Mouse (Mus musculus): ENCODE measurements around the gene Cd3d.
A peak's percentile ranks its signal among the peaks of the same experiment; 100 is the strongest.
"Not testable (repeated sequence)": the region's sequence is repeated elsewhere in the genome, so short reads cannot be mapped to it uniquely, and the experiment has no call there.

Cd3d gene

DNA sequence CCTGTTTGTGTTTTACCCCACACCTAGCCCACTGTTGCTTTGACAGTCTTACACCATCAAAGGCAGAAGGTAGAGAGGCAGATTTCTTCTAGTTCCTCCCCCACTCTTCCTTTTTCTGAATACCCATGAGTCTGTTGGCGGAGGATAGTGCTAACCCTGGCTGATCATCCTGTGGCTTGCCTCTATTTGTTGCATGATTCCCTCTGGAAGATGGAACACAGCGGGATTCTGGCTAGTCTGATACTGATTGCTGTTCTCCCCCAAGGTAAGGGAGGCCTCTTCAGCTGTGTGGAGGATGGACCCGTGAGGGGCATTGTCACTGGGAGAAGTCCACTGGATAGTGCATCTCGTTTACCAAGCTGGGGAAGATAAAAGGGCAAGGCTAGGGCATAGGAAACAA, at the start of gene Cd3d:
Cd3d (plus strand) TSS at position 111 of the 400 bp plus-strand sequence.
- DNase-seq = no peak

DNA sequence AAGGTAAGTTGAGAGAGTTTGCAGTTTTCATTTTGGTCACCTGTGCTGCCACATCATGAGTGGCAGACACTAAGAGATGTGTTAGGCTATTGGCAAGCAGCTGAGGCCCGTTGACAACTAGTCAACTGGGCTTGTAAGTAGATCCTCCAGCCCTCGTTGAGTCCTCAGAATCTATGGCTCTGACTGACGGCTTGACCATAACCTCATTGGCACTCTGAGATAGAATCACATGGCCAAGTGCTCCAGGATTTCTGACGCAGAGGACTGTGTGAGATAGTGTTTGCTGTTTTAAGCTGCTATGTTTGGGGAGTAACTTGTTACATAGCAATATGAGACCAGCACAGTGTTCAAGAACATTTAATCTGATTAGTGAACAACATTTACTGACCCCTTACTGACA, 39.8 kb upstream of the Cd3d start:
- DNase-seq = no peak

DNA sequence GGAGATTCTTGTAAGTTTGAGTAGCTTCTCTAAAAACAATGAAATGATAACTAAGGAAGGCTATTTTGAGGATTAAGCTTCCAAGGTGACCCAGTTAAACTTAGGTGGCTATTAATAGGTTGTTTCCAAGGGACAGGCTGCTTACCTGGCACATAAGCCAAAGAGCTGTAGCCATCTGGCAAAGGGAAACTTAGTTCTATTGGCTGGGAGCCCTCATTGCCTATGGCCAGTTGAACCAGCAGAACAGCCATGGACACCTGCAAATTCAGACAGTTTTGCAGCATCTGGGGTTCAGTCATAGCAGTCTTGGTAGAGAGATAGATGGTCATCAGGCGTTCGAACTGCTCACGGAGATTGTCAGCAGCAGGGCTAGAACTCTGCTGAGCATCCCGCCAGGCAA, 39.2 kb upstream of the Cd3d start:
- peak in 1 of 2 experiments; percentile 13 for DNase-seq

DNA sequence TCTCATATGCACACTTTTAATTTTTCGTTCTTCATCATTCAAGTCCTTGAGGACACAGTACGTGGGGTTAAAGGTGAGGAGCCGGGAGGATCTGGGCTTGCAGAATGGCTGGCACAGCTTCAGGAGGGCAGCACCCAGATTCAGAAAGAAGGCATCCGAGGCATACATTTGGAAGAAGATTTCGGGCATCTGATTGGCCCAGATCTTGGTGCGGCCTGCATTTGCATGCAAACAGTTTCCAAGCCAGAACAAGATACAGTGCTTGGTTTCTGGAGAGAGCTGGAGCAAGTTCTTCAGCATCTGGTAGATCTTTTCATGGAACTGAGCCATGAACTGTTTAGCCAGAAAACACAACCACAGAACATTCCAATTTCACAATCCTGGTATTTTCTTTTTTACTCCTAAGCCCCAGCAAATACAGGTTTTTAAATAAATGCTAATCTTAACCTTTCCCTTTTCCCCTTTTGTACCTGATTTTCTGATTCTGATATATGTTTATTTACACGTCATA, 35.3 kb upstream of the Cd3d start:
- DNase-seq = no peak

DNA sequence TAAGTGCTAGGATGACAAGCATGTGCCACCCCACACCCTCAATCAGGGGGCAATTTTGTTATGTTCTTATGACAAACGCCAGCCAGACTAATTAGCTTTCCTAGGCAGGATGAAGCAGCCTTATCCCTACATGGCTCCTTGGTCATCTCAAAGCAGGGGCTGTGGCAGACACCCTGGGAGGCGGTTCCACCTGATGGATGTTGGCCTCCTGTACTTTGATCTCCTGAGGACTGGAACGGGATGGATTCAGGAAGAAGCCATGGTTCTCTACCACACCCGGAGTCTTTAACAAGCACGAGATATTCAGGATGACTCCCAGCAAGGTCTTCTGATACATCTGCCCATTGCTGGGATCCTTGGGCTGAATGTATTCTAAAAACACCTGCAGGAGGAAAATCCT, 33.8 kb upstream of the Cd3d start:
- DNase-seq = peak; percentile 35 to 40

DNA sequence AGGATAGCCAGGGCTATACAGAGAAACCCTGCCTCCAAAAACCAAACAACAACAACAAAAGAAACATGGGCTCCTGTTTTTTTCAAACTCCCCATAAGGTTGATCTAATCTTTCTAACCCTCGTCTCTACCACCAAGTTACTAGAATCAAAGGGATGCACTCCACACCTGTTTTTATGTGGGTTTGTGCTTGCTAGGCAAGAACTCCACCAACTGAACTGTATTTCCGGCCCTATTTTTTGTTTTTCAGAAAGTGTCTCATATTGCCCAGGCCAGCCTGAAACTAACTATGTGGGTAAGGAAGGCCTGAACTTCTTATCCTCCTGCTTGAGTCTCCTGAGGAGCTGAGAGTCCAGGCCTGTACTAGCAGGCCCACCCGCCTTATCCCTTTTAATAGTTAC, 27.2 kb upstream of the Cd3d start:
- DNase-seq = no peak

DNA sequence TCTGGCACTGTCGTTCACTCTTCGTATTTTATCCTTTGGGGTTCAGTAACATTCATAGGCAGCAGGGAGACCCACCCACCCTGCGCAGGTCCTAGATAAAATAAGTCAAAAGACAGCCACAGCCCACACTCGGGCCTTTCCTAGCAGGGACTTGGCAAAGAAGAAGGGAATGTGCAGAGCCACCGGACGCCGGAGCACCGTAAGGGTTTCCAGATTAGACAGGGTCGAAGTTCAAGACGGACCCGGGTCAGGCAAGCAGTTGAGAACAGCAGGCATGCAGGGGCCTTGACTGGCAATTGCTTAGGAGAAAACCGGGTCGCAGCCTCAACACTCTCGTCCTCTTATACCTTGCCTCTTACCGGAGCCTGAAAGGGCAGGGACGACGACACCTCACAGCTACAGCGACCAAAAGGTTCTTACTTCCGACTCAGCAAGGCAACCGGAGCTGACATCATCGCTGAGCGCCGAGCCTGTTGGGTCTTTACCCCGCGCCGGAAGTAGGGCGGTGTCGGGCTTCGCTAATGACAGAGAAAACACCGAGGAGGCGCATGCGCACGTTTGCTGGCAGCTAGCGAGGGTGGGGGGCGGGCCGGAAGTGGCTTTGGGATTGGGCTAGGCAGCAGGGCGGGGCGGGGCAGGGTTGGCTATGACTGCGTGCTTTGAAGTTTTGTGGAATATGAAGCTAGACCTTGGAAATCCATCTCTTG, 16.3 kb upstream of the Cd3d start, which contains the start of gene Ube4a:
Ube4a (minus strand) TSS at position 475 of the 707 bp plus-strand sequence.
- DNase-seq = peak; percentile 99

DNA sequence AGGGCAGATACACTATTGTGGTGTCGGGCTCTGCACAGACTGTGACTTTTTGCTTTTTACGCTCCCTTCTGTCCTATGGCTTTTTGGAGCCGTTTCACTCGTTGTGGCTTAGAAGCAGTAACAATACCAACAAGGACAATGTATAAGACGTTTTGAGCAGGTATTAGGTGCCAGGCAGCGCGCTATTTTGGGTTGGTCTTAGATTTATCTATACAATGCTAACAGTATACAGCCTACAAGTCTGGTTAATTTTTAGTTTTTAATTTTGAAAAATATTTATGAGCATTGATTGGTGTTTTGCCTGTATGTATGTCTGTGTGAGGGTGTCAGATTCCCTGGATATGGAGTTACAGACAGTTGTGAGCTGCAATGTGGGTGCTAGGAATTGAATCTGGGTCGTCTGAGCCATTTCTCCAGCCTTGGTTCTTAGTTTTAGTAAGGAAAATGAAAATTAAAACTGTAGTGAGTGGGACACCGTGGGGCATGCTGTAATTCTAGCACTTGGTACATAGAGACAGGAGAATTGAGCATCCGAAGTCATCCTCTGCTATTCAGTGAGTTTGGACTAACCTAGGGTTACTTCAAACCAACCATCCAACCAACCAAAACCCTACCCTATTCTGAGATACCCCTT, 15.6 kb upstream of the Cd3d start:
- no peak for DNase-seq

DNA sequence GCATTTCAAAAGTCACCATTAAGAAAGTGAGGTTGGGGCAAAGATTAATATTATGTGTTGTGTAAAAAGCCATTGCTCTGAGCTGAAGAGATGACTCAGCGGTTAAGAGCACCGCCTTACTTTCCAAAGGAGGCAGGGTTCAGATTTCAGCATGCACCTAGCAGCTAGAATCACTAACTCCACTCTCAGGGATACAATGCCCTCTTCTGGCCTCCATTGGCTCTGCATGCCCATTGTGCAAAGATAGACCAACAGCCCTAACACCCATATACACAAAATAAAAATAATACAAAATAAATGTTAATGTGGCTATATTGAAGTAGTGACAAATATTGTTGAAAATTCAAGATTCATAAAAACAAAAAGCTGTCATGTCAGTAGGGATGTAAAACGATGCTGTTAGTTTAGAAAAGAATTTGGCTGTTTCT, 14.8 kb upstream of the Cd3d start:
- peak; percentile 89 to 91 for DNase-seq

DNA sequence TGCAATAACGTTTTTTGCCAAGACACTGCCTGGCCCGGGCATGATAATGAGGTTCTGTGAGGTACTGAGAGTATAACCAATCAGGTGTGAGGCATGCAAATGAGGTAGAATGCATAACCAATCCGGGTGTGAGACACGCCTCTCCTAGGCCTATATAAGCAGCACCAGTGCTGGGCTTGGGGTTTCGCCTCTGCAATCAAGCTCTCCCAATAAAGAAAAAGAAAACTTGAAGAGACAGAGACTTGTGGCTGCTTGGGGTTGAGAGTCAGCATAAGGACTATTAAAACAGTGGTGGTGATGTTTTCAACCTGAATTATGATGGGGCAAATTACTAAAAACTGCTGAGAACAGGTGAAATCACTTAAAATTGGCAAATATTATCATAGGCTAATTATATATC, 13.8 kb upstream of the Cd3d start:
- not testable (repeated sequence) for DNase-seq

DNA sequence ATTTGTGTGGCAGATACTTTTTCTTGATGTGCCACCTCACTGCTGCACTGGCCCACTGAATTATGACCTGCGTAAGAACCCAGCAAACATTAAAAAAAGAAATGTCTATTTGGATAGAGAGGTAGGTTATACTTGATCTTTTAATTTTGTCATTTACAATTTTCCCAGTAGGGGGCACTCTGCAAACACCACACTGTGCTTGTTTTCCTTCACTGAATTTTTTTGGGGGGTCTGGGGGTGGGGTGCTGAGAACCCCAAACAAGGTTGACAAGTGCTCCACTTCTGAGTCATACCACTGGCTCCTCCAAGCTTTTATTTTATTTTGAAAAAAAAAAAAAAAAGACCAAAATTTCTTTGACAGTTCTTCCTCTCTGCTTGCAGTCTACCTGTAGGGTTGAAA, 12.1 kb upstream of the Cd3d start:
- DNase-seq = no peak

DNA sequence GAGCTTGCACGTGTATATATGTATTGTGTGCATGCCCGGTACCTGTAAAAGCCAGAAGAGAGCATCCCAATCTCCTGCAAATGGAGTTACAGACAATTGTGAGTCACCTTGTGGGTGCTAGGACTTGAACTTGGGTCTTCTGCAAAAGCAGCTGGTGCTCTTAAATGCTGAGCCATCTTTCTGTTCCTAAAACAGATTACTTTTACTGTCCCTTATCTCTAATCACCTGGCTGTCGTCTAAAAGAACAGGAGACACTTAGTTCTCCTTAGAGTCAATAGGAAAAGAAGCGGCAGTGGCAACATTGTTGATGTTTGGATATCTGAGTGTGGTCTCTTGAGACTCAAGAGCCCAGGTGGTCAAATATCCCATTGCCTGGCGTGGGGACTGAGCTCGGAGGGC, 3.8 kb upstream of the Cd3d start:
- DNase-seq = no peak

DNA sequence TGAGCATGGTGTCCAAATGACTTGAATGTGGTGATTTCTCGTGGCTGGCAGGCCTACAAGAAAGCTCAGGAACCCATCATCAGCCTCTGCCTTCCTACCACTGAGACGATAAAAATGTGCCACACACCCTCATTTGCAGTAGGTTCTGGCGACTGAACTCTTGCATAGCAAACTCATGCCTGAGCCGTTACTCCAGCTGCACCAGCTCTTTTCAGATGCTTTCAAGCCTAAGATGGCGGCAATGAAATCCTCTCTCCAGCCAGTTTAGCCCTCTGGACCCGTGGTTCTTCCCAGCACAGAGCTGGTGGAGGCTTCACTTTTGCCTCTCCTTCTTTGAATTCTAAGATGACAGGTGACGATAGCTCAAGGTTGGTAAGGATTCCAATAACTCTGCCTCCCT, 1.8 kb upstream of the Cd3d start:
- DNase-seq = no peak

DNA sequence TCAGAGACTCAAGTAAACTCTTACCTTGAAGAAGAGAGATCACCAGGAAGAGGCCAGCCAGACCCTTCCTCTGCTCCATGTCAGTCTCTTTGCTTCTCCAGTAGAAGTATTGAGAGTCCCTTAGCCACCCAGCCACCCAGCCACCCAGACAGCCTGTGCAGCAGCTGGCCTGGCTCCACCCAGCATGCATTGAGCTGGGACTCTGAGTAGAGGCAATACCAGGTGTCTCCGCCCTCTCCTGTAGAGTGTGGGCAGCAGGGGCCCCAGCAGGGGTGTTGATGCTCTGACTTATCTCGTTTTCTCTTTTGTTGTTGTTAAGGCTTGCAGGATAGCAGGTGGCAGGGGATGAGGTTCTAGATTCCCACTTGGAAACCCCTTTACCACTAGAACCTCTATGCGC, 1.3 kb upstream of the Cd3d start, which contains the start of gene Cd3g:
Cd3g (minus strand) TSS at position 190 of the 400 bp plus-strand sequence.
- DNase-seq = no peak

DNA sequence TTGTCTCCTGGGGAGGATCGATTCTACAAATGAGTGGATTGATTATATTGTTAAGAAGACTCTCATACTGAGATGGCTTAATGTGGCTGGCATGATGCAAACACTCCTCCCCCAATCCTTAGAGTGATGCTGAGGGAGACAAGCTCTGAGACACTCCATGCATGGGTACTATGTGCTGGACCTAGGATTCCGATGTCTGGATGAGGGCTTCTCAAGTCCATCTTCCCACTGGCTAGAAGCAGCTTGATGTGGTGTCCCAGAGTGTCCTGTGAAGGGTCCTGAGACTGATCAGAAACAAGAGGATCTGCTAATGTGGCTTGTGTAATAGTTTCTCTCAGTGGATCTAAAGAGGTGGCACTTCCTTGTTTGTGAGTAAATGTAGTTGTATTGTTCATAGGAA, 482 bp upstream of the Cd3d start:
- no peak for DNase-seq

DNA sequence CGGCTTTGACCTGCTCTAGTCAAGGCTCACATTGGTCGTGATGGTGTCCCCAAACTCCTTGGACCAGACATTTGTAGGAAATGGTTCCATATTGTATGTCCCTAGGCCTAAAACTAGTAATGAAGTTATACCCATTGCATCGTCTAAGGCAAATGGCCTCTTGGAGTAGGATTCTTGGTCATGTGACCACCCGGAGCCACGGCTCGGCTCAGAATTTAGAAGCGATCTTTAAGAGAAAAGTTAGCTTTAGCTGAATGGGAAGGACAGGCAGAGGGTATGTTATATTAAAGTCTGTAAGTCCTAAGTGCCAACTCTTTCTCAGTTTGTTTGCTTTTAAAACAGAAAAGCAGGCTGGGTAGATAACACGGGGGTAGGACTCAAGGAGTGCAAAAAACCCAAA, 495 bp downstream of the Cd3d start:
- no peak for DNase-seq

DNA sequence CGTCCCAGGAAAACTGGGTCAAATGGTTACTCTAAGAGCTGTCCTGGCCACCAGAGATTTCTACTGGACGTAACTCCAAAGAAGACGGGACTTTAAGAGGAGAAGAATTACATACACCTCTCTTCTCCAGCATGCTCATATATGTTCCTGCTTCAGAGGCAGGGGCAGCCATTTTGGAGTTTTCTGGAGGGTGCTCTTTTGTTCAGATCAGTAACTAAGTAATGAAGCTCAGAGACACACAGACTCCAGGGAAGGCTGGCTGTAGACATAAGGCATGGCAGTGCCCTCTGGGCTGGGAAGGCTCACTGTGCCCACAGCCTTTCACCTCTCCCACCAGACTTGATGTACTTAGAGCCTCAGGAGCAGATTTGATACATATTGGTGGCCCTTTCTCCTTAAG, 945 bp downstream of the Cd3d start:
- DNase-seq = no peak

DNA sequence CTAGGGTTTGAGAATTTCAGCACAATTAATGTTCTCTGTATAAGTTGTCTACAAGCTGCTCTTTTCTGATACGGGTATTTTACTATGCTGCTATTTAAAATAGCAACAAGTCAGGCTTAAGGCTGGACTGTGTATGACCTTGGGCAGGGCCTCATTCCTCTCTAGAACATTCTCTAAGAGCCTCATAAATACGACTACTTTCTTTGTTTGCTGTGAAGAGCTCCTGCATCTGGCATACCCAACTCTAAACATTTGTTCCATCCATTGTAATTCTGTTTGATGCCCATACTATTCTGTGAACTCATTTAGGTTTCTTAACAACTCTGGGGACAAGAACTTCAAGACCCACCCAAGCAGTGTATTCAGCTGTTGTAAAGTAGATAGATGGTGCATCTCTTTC, 1.4 kb downstream of the Cd3d start:
- DNase-seq = no peak

DNA sequence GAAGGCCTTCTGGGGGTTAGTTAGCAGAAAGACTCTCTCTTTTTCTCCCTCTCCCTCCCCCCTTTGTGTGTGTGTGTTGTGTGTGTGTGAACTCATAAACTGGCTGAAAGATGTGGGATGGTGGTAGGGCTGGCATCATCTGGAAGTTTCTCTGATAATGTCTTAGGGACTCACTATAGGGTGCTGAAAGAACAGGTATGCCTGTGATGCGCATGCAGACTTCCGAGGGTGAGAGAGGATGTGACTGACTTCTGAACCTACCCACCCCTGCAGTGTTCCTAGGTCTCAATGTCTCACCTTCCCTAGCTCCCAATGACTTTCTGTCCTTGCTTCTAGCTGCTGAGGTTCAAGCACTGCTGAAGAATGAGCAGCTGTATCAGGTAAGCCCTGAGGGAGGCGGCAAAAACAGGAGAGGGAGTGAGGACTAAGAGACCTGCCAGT, 4.2 kb downstream of the Cd3d start:
- DNase-seq = no peak

DNA sequence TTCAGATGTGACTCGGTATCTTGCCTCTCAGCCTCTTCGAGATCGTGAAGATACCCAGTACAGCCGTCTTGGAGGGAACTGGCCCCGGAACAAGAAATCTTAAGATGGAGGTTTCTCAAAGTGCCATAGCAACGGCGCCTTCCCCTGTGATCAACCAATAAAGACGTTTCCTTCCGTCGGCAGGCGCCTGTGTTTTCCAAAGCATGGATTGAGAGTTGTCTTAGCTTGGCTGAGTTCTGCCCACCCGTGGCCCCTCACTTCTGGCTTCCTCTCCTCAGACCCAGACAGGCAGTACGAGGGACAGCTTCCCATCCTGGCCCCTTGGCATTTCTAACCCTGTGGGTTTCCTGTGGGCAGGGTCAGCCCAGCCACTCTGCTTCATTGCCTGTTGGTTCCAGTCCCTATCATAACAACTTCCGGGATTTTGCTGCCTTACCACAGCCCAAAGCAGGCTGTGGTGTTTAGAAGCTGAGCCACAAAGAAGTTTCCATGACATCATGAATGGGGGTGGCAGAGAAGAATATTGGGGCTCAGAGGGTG, 4.7 kb downstream of the Cd3d start:
- peak; percentile 3 to 13 for DNase-seq

DNA sequence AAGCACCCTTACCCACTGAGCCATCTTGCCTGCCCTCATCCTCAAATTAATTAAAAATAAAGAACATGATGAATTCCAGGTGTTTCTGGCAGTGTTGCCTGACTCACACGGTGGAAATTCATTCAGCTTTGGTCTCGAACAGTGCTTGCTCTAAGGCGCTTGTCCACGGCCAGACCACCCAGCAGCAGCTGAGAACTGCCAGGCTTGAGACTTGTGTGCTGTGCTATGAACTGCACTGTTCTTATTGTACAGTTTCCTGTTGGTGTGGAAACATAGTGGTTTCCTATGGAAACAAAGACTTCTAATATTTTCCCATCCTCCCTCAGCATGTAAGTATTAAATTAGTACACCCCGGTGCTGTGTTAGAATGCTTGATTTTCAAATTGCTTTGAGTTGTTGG, 5.4 kb downstream of the Cd3d start:
- no peak for DNase-seq

DNA sequence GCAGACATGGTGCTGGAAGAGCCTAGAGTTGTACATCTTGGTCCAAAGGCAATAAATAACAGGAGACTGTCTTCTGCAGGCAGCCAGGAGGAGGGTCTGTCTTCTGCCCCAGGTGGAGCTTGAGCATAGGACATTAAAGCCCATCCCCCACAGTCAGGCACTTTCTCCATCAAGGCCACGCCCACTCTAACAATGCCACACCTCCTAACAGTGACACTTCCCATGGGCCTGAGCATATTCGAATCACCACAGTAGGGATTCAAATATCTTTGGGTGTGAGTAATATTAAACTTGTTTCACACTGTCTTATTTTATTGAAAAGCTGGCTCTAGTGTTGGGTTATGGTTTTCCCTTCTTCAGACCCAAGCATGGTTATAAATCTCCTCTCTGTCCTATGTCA, 10.2 kb downstream of the Cd3d start:
- DNase-seq = no peak

DNA sequence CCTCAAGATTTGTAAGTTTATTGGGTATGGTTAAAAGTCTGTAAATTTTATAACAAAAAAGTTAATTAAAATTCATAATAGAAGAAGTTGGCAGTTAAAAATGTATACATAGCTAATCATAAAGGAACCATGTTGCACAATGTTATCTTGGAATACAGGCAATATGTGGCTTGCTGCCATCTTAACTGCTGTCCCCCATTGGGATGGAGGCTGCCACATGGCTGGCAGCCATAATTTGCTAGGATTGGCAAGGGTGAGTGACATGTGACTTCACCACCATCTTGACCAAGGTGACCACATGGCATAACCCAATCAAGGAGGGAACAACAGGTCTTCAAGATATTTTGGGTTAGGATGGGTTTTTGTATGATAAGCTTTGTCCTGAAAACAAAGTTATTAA, 10.7 kb downstream of the Cd3d start:
- DNase-seq = no peak

DNA sequence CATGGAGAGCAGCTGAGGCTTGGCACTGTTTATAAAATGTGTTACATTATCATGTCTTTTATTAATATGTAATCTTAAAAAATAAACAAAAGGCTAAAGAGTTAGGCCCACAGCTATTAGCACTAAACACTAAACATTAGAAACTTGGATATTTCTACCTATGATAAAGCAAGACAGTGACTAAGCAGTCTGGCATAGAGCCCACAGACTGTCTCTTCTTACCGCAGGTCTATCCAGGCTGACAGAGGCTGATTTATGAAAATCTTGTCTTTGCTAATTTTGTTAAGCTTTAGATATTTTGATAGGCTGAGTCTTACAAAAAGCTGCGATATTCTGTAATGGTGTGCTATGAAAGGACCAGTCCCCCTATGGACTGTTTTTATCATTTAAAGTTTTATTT, 11.7 kb downstream of the Cd3d start:
- DNase-seq = no peak

Measured in kidney, postnatal 36 days (tissue).